ENCODE assay signal across 22 mouse cellular contexts in genomic region chr3:51972576-51972975, GRCm38 (mm10).
A peak's percentile ranks its signal among the peaks of the same experiment; 100 is the strongest.
DNase-seq lines count a peak whose midpoint lies in the region; ATAC-seq and TF ChIP-seq lines count a peak whose summit lies in the region.
"Had no signal": no experiment of that assay in that cellular context is flagged by ENCODE, and none has a peak within 500 bp of the region (broad histone marks: within the 10 kb centered on the region; RNA-seq: fewer than 3 reads in every experiment).

No protein-coding gene starts in this region.

- no peak overlapping the region for H3K9ac ChIP-seq in hindbrain, embryonic 13.5 days
- H3K9ac ChIP-seq in hindbrain, embryonic 14.5 days, result no peak overlapping the region
- no peak overlapping the region for H3K9ac ChIP-seq in neural tube, embryonic 13.5 days
- H3K9ac ChIP-seq in stomach, postnatal 0 days (ENCODE audit: low read length), result no peak overlapping the region
- H3K9ac ChIP-seq: embryonic facial prominence, embryonic 13.5 days; forebrain, embryonic 13.5 days; intestine, embryonic 15.5 days had no signal

- DNase-seq in hindbrain, embryonic 14.5 days (ENCODE audit: low spot score), result no peak
- no peak for DNase-seq in neural tube, embryonic 10.5 days (ENCODE audit: extremely low spot score, low spot score)
- DNase-seq in ZHBTc4 (ENCODE audit: low read depth, low spot score), result peak; percentile 65
- no peak for DNase-seq in stomach, postnatal 0 days (ENCODE audit: low spot score)
- DNase-seq: adrenal gland, adult 2 months; adrenal gland, postnatal 14 days; cerebellum, adult 11 months; embryo, embryonic 11 days; gastrocnemius, adult 2 months; gastrocnemius, postnatal 14 days; heart, adult 11 months had no signal

- H3K9me3 ChIP-seq in hindbrain, embryonic 13.5 days, result no peaks in the 10 kb centered on the region
- no peaks in the 10 kb centered on the region for H3K9me3 ChIP-seq in hindbrain, embryonic 14.5 days (ENCODE audit: control insufficient read depth, low read length)
- H3K9me3 ChIP-seq in neural tube, embryonic 13.5 days, result no peaks in the 10 kb centered on the region
- no peaks in the 10 kb centered on the region for H3K9me3 ChIP-seq in stomach, postnatal 0 days (ENCODE audit: control insufficient read depth, low read length)
- H3K9me3 ChIP-seq: embryonic facial prominence, embryonic 10.5 days; embryonic facial prominence, embryonic 13.5 days; forebrain, embryonic 13.5 days; intestine, embryonic 15.5 days had no signal

- WGBS in hindbrain, embryonic 13.5 days, result 61% methylated on average over 6 of the region's 6 CpGs
- 56% methylated on average over 6 of the region's 6 CpGs for WGBS in hindbrain, embryonic 14.5 days
- WGBS in neural tube, embryonic 13.5 days, result 56% methylated on average over 6 of the region's 6 CpGs
- WGBS in stomach, postnatal 0 days, result 64% methylated on average over 6 of the region's 6 CpGs

- TF ChIP-seq CTCF in stomach, postnatal 0 days (IDR thresholded peaks at IDR 0.05; ENCODE audit: low read depth), result no peak

- H3K36me3 ChIP-seq in hindbrain, embryonic 13.5 days, result no peaks in the 10 kb centered on the region
- no peaks in the 10 kb centered on the region for H3K36me3 ChIP-seq in hindbrain, embryonic 14.5 days (replicated peaks; ENCODE audit: control insufficient read depth, insufficient read depth)
- H3K36me3 ChIP-seq in neural tube, embryonic 13.5 days, result no peaks in the 10 kb centered on the region
- no peaks in the 10 kb centered on the region for H3K36me3 ChIP-seq in stomach, postnatal 0 days (ENCODE audit: control insufficient read depth, insufficient read depth, low read length)
- H3K36me3 ChIP-seq: embryonic facial prominence, embryonic 10.5 days; embryonic facial prominence, embryonic 13.5 days; intestine, embryonic 15.5 days had no signal

- H3K4me3 ChIP-seq in hindbrain, embryonic 13.5 days, result no peak overlapping the region
- no peak overlapping the region for H3K4me3 ChIP-seq in hindbrain, embryonic 14.5 days (replicated peaks; ENCODE audit: low read length)
- H3K4me3 ChIP-seq in neural tube, embryonic 13.5 days, result no peak overlapping the region
- H3K4me3 ChIP-seq in stomach, postnatal 0 days (ENCODE audit: low read depth, low read length), result no peak overlapping the region
- H3K4me3 ChIP-seq: embryonic facial prominence, embryonic 10.5 days; embryonic facial prominence, embryonic 13.5 days; erythroblast, embryonic 14.5 days; forebrain, embryonic 13.5 days; gastrocnemius, adult 2 months; intestine, embryonic 15.5 days had no signal

- no peak for TF ChIP-seq EP300 in stomach, postnatal 0 days (optimal IDR thresholded peaks at IDR 0.05)

- ATAC-seq in hindbrain, embryonic 13.5 days (ENCODE audit: low FRiP score), result no peak
- ATAC-seq in hindbrain, embryonic 14.5 days (ENCODE audit: low FRiP score), result no peak
- ATAC-seq in neural tube, embryonic 13.5 days (ENCODE audit: low read depth), result no peak
- ATAC-seq in stomach, postnatal 0 days (ENCODE audit: low FRiP score, low TSS enrichment), result no peak
- ATAC-seq: CD4-positive, CD25-positive, alpha-beta regulatory T cell, adult 4 months; forebrain, embryonic 13.5 days; forebrain, embryonic 16.5 days; hindbrain, embryonic 16.5 days; intestine, embryonic 15.5 days had no signal

- H3K27ac ChIP-seq in hindbrain, embryonic 13.5 days, result peak overlapping the region; percentile 14; the same call in 1 of the 2 replicates
- no peak overlapping the region for H3K27ac ChIP-seq in hindbrain, embryonic 14.5 days
- peak overlapping the region; percentile 23; the same call in 1 of the 2 replicates for H3K27ac ChIP-seq in neural tube, embryonic 13.5 days (replicated peaks)
- H3K27ac ChIP-seq in stomach, postnatal 0 days (replicated peaks), result no peak overlapping the region
- H3K27ac ChIP-seq: embryonic facial prominence, embryonic 10.5 days; embryonic facial prominence, embryonic 13.5 days; forebrain, embryonic 13.5 days; gastrocnemius, adult 2 months; intestine, embryonic 15.5 days had no signal

- H3K4me2 ChIP-seq in hindbrain, embryonic 13.5 days, result no peak overlapping the region
- H3K4me2 ChIP-seq in hindbrain, embryonic 14.5 days (replicated peaks), result no peak overlapping the region
- H3K4me2 ChIP-seq in neural tube, embryonic 13.5 days, result no peak overlapping the region
- no peak overlapping the region for H3K4me2 ChIP-seq in stomach, postnatal 0 days (replicated peaks; ENCODE audit: low read depth)
- H3K4me2 ChIP-seq: embryonic facial prominence, embryonic 13.5 days; forebrain, embryonic 13.5 days; heart, embryonic 11.5 days; intestine, embryonic 15.5 days had no signal

- H3K4me1 ChIP-seq in hindbrain, embryonic 13.5 days (replicated peaks), result peaks cover 15% of the 10 kb centered on the region; the same call in 1 of the 2 replicates
- H3K4me1 ChIP-seq in hindbrain, embryonic 14.5 days (replicated peaks; ENCODE audit: control insufficient read depth, insufficient read depth, low read length), result no peaks in the 10 kb centered on the region
- peaks cover 26% of the 10 kb centered on the region for H3K4me1 ChIP-seq in neural tube, embryonic 13.5 days (replicated peaks)
- H3K4me1 ChIP-seq in stomach, postnatal 0 days (replicated peaks; ENCODE audit: control insufficient read depth, insufficient read depth), result no peaks in the 10 kb centered on the region
- H3K4me1 ChIP-seq: forebrain, embryonic 13.5 days had no signal

- H3K27me3 ChIP-seq in hindbrain, embryonic 13.5 days, result no peaks in the 10 kb centered on the region
- no peaks in the 10 kb centered on the region for H3K27me3 ChIP-seq in hindbrain, embryonic 14.5 days (ENCODE audit: control insufficient read depth, insufficient read depth, low read length)
- H3K27me3 ChIP-seq in neural tube, embryonic 13.5 days, result no peaks in the 10 kb centered on the region
- H3K27me3 ChIP-seq in stomach, postnatal 0 days (ENCODE audit: control insufficient read depth, insufficient read depth, low read length), result no peaks in the 10 kb centered on the region
- H3K27me3 ChIP-seq: embryonic facial prominence, embryonic 13.5 days; forebrain, embryonic 13.5 days; intestine, embryonic 15.5 days had no signal

Comparison
In these comparisons a context has a peak if more than half of its experiments do, and no peak if none do; other contexts are left out.
1. H3K27ac ChIP-seq: peak in hindbrain, embryonic 13.5 days (single experiment) and neural tube, embryonic 13.5 days (single experiment); none in hindbrain, embryonic 14.5 days (single experiment) and stomach, postnatal 0 days (single experiment).